Mouse (Mus musculus) megakaryocyte, adult 5-6 weeks (primary cell): ENCODE data around the gene Fkbp1b. TPM values are rescaled to one million over a fixed set of nuclear protein-coding genes. Genes with fewer than 3 reads are reported as not detected.
A peak's percentile ranks its signal among the peaks of the same experiment; 100 is the strongest.
"Not testable (repeated sequence)": the region's sequence is repeated elsewhere in the genome, so short reads cannot be mapped to it uniquely, and the experiment has no call there.

Experiments used
- ATAC-seq: 2 replicates; pipeline ENCODE4 v1.8.0; 2016; ENCODE audit warnings: mild to moderate bottlenecking, inconsistent platforms; ENCODE audit not compliant: poor library complexity, severe bottlenecking
- total RNA-seq, 2 experiments: library from RNA; stranded (forward) in 1 of 2; stranded (reverse) in 1 of 2; fragments of 153-499, 151-499 nt in 1 of 2; fragments of 221-1000, 200-1000 nt in 1 of 2; gene quantifications; 2 replicates each; pipeline versions ENCODE4 v1.2.3 to v1.2.4; 2015 to 2017

The Fkbp1b gene
- total RNA-seq, 2 experiments from 2014 or later = 49.7 to 64.7 TPM

GRCm38 (mm10) chr12:4856160-4856559 lies 14.8 kb upstream of the Fkbp1b start:
- peak; percentile 35; the same call in 1 of the 2 replicates for ATAC-seq

GRCm38 (mm10) chr12:4843741-4844140 lies 2.4 kb upstream of the Fkbp1b start:
- ATAC-seq = peak; percentile 51

- peak; percentile 90 for ATAC-seq
These were observed 1.7 kb upstream of the Fkbp1b start, which contains the start of gene Wdcp for GRCm38 (mm10) chr12:4842890-4843597. Wdcp (plus strand) TSS chr12:4843303.

GRCm38 (mm10) chr12:4842456-4842855 lies 1.1 kb upstream of the Fkbp1b start:
- ATAC-seq = no peak

GRCm38 (mm10) chr12:4840741-4841140 lies 650 bp downstream of the Fkbp1b start:
- peak; percentile 20 for ATAC-seq

GRCm38 (mm10) chr12:4840010-4840409 lies 1.4 kb downstream of the Fkbp1b start:
- peak; percentile 36; the same call in 1 of the 2 replicates for ATAC-seq

GRCm38 (mm10) chr12:4836959-4837358 lies 4.4 kb downstream of the Fkbp1b start:
- no peak for ATAC-seq

- ATAC-seq = no peak
These were observed 14.1 kb downstream of the Fkbp1b start for GRCm38 (mm10) chr12:4827256-4827655.

- peak; percentile 98 for ATAC-seq
These were observed 23.9 kb downstream of the Fkbp1b start, which contains the start of gene Sf3b6 for GRCm38 (mm10) chr12:4817361-4818101. Sf3b6 (plus strand) TSS chr12:4817544.

- no peak; the same call in 1 of the 2 replicates for ATAC-seq
These were observed 24.6 kb downstream of the Fkbp1b start for GRCm38 (mm10) chr12:4816680-4817360.

- no peak for ATAC-seq
These were observed 27.8 kb downstream of the Fkbp1b start for GRCm38 (mm10) chr12:4813636-4814035.

- ATAC-seq = no peak
These were observed 29.7 kb downstream of the Fkbp1b start for GRCm38 (mm10) chr12:4811705-4812104.

- no peak for ATAC-seq
These were observed 30.4 kb downstream of the Fkbp1b start for GRCm38 (mm10) chr12:4811036-4811435.

- ATAC-seq = not testable (repeated sequence)
These were observed 43.9 kb downstream of the Fkbp1b start for GRCm38 (mm10) chr12:4797471-4797870.

GRCm38 (mm10) chr12:4793718-4794117 lies 47.7 kb downstream of the Fkbp1b start:
- ATAC-seq = no peak

- not testable (repeated sequence) for ATAC-seq
These were observed 53.3 kb downstream of the Fkbp1b start for GRCm38 (mm10) chr12:4788128-4788527.

- ATAC-seq = no peak
These were observed 56.9 kb downstream of the Fkbp1b start for GRCm38 (mm10) chr12:4784466-4784865.

GRCm38 (mm10) chr12:4783598-4783997 lies 57.8 kb downstream of the Fkbp1b start:
- no peak for ATAC-seq
